Mouse (Mus musculus) C2C12 (cell line): ENCODE data around the gene 0610010F05Rik.

Experiments
- CEBPB ChIP-seq: IDR thresholded peaks from one replicate; pipeline ENCODE4 v1.6.1; 2011; ENCODE audit warnings: low read depth, mild to moderate bottlenecking, control low read depth, moderate library complexity
- CTCF ChIP-seq: IDR thresholded peaks from one replicate; pipeline ENCODE4 v1.5.1; 2011; ENCODE audit not compliant: control insufficient read depth, insufficient read depth, insufficient read length
- MAX ChIP-seq: IDR thresholded peaks from one replicate; pipeline ENCODE4 v1.6.1; 2011; ENCODE audit warnings: mild to moderate bottlenecking, control low read depth
- MYOD1 ChIP-seq: IDR thresholded peaks from one replicate; pipeline ENCODE4 v1.6.1; 2011; ENCODE audit warnings: low read depth; ENCODE audit not compliant: control insufficient read depth, insufficient read length
- MYOG ChIP-seq: IDR thresholded peaks from one replicate; pipeline ENCODE4 v1.6.1; 2011; ENCODE audit not compliant: control insufficient read depth, insufficient read length; ENCODE audit errors: extremely low read depth

DNA sequence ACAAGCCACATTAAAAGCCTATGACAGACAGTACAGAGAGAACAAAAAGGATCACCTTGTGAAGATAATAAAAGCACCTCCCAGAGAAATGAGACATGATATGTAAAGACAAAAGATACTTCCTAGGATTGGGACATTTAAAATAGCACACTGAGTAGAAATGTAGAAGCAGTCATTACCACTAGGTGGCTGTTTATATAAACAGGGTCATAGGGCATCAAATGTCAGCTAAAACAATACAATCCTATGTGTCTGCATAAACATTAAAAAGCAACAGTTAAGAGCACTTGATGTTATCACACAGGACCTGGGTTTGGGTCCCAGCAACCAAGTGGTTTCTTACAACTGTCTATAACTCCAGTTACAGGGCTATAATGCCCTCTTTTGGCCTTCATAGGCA is 2.8 kb downstream of the 0610010F05Rik start:
- TF ChIP-seq CTCF (no peak), CEBPB (no peak), MAX (no peak), MYOD1 (no peak), MYOG (no peak)
